In genomic region chr12:100402296-100403004, GRCm38 (mm10) we compare ENCODE assay signal across 28 mouse cellular contexts.
DNase-seq lines count a peak whose midpoint lies in the region; ATAC-seq lines count a peak whose summit lies in the region.
"Had no signal": no experiment of that assay in that cellular context is flagged by ENCODE, and none has a peak within 500 bp of the region (broad histone marks: within the 10 kb centered on the region; RNA-seq: fewer than 3 reads in every experiment).

No protein-coding gene starts in this region.

- no peaks in the 10 kb centered on the region; the same call in 1 of the 2 replicates for H3K4me1 ChIP-seq in heart, embryonic 11.5 days (ENCODE audit: control insufficient read depth, insufficient read depth, low read length)

- H3K4me2 ChIP-seq in heart, embryonic 11.5 days, result no peak overlapping the region
- H3K4me2 ChIP-seq: embryonic facial prominence, embryonic 13.5 days; forebrain, embryonic 12.5 days; heart, embryonic 12.5 days; intestine, embryonic 15.5 days; limb, embryonic 15.5 days; lung, embryonic 15.5 days; midbrain, embryonic 15.5 days; neural tube, embryonic 15.5 days had no signal

- H3K27me3 ChIP-seq in heart, embryonic 11.5 days (ENCODE audit: control insufficient read depth, insufficient read depth, low read length), result no peaks in the 10 kb centered on the region
- H3K27me3 ChIP-seq: embryonic facial prominence, embryonic 13.5 days; forebrain, embryonic 12.5 days; heart, embryonic 12.5 days; intestine, embryonic 15.5 days; limb, embryonic 15.5 days; lung, embryonic 15.5 days; midbrain, embryonic 15.5 days; neural tube, embryonic 15.5 days had no signal

- H3K9ac ChIP-seq in heart, embryonic 11.5 days (ENCODE audit: low read depth, low read length), result no peak overlapping the region
- H3K9ac ChIP-seq: embryonic facial prominence, embryonic 13.5 days; forebrain, embryonic 12.5 days; heart, embryonic 12.5 days; intestine, embryonic 15.5 days; limb, embryonic 15.5 days; liver, embryonic 14.5 days; lung, embryonic 15.5 days; midbrain, embryonic 15.5 days; neural tube, embryonic 15.5 days had no signal

- no peak overlapping the region for H3K4me3 ChIP-seq in heart, embryonic 11.5 days (ENCODE audit: low read depth, low read length)
- H3K4me3 ChIP-seq: embryonic facial prominence, embryonic 13.5 days; erythroblast, embryonic 14.5 days; forebrain, embryonic 12.5 days; heart, embryonic 12.5 days; hindbrain, embryonic 10.5 days; intestine, embryonic 15.5 days; limb, embryonic 15.5 days; lung, embryonic 15.5 days; midbrain, embryonic 15.5 days; neural tube, embryonic 15.5 days had no signal

- ATAC-seq in cerebellum, adult (ENCODE audit: insufficient number of reproducible peaks, low FRiP score, low TSS enrichment), result peak; percentile 53; the same call in 1 of the 2 replicates
- ATAC-seq in heart, embryonic 11.5 days (replicated peaks; ENCODE audit: insufficient number of reproducible peaks, low FRiP score, low TSS enrichment), result no peak
- ATAC-seq: hindbrain, embryonic 16.5 days; intestine, embryonic 15.5 days; midbrain, embryonic 15.5 days had no signal

- H3K36me3 ChIP-seq in heart, embryonic 11.5 days (ENCODE audit: control insufficient read depth, insufficient read depth, low read length), result peaks cover 3% of the 10 kb centered on the region; the same call in 1 of the 2 replicates

- no peak for DNase-seq in cerebellum, postnatal 4 days (ENCODE audit: low spot score in 2 of 2)
- DNase-seq in heart, adult 11 months, result peak; percentile 82
- DNase-seq in cerebellum, adult 9-10 months, result peak; percentile 61
- DNase-seq in gastrocnemius, postnatal 25 days, result peak; percentile 63
- DNase-seq in spleen, adult 12 weeks (ENCODE audit: low spot score), result no peak
- no peak for DNase-seq in embryo, embryonic 10 days (ENCODE audit: low spot score)
- DNase-seq: adrenal gland, postnatal 10 days; embryo, embryonic 11 days; heart, postnatal 10 days; kidney, adult 8-10 months; kidney, postnatal 10 days; left cerebral cortex, postnatal 4 days; lung, postnatal 4 days; thymus, postnatal 25 days had no signal

- no peaks in the 10 kb centered on the region for H3K9me3 ChIP-seq in heart, embryonic 11.5 days (replicated peaks; ENCODE audit: control insufficient read depth, low read length)
- H3K9me3 ChIP-seq: embryonic facial prominence, embryonic 13.5 days; forebrain, embryonic 12.5 days; heart, embryonic 12.5 days; hindbrain, embryonic 10.5 days; intestine, embryonic 15.5 days; limb, embryonic 15.5 days; lung, embryonic 15.5 days; midbrain, embryonic 15.5 days; neural tube, embryonic 15.5 days had no signal

- 77% methylated on average over 10 of the region's 10 CpGs for WGBS in heart, embryonic 11.5 days (ENCODE audit: insufficient replicate concordance)

- no peak overlapping the region for H3K27ac ChIP-seq in heart, embryonic 11.5 days (ENCODE audit: low read depth, low read length)
- H3K27ac ChIP-seq: embryonic facial prominence, embryonic 13.5 days; forebrain, embryonic 12.5 days; hindbrain, embryonic 10.5 days; intestine, embryonic 15.5 days; limb, embryonic 15.5 days; liver, embryonic 14.5 days; lung, embryonic 15.5 days; midbrain, embryonic 15.5 days; neural tube, embryonic 15.5 days had no signal

Comparison
In these comparisons a context has a peak if more than half of its experiments do, and no peak if none do; other contexts are left out.
1. DNase-seq: peak in heart, adult 11 months (single experiment), cerebellum, adult 9-10 months (single experiment) and gastrocnemius, postnatal 25 days (single experiment); none in cerebellum, postnatal 4 days (0 of 2), spleen, adult 12 weeks (single experiment) and embryo, embryonic 10 days (single experiment).